Mouse (Mus musculus) monocyte, adult 5-6 weeks (primary cell): Measurements from ENCODE around the gene Olfr323. TPM values are rescaled to one million over a fixed set of nuclear protein-coding genes. Genes with fewer than 3 reads are reported as not detected.

Experiments
- ATAC-seq: fragments of 153-309, 156-312 bp; replicated peaks from 2 replicates; pipeline ENCODE4 v1.8.0; 2017; ENCODE audit warnings: mild to moderate bottlenecking; ENCODE audit not compliant: low TSS enrichment, insufficient number of reproducible peaks, severe bottlenecking, poor library complexity, low FRiP score
- total RNA-seq: library from RNA; stranded (forward); fragments of 200-1000, 200-491, 200-594 nt; gene quantifications from 3 replicates; pipeline ENCODE4 v1.2.3, GENCODE M21; 2017

Olfr323 gene
- total RNA-seq, 1 experiment from 2014 or later = not detected

GRCm38 (mm10) chr11:58606177-58606919 is 24.0 kb downstream of the Olfr323 start:
- ATAC-seq = no peak

GRCm38 (mm10) chr11:58605228-58605627 is 25.1 kb downstream of the Olfr323 start:
- ATAC-seq = no peak

- no peak for ATAC-seq
These were observed 25.6 kb downstream of the Olfr323 start for GRCm38 (mm10) chr11:58604688-58605087.

GRCm38 (mm10) chr11:58602800-58603560 is 27.3 kb downstream of the Olfr323 start:
- no peak for ATAC-seq

- no peak for ATAC-seq
These were observed 28.2 kb downstream of the Olfr323 start for GRCm38 (mm10) chr11:58602062-58602461.

- no peak for ATAC-seq
These were observed 32.5 kb downstream of the Olfr323 start for GRCm38 (mm10) chr11:58597837-58598236.

- no peak for ATAC-seq
These were observed 35.5 kb downstream of the Olfr323 start, which contains the start of gene Olfr324 for GRCm38 (mm10) chr11:58594814-58595213. TSS of gene Olfr324 (plus strand) at chr11:58595114.

GRCm38 (mm10) chr11:58588620-58589250 is 41.6 kb downstream of the Olfr323 start:
- no peak for ATAC-seq

GRCm38 (mm10) chr11:58587898-58588348 is 42.4 kb downstream of the Olfr323 start:
- ATAC-seq = no peak

- no peak for ATAC-seq
These were observed 51.7 kb downstream of the Olfr323 start for GRCm38 (mm10) chr11:58578636-58579035.

- no peak for ATAC-seq
These were observed 52.9 kb downstream of the Olfr323 start, which contains the start of gene Olfr325 for GRCm38 (mm10) chr11:58577430-58577829. TSS of gene Olfr325 (plus strand) at chr11:58577730.

Other genes with a start within 250 kb of the Olfr323 start
- gene 1810065E05Rik, start 209.4 kb downstream of the Olfr323 start, total RNA-seq = not detected in 3 replicates
- gene Gm12253, start 197.9 kb downstream of the Olfr323 start, total RNA-seq = not detected in 3 replicates
- not detected in 3 replicates for gene Lypd9, start 177.6 kb downstream of the Olfr323 start, total RNA-seq
- not detected in 3 replicates for gene Olfr30, start 168.2 kb downstream of the Olfr323 start, total RNA-seq
- gene Olfr332, start 137.9 kb downstream of the Olfr323 start, total RNA-seq = not detected in 3 replicates
- gene Olfr331, start 127.9 kb downstream of the Olfr323 start, total RNA-seq = not detected in 3 replicates
- gene Olfr330, start 95.7 kb downstream of the Olfr323 start, total RNA-seq = not detected in 3 replicates
- gene Olfr329-ps, start 84.1 kb downstream of the Olfr323 start, total RNA-seq = not detected in 3 replicates
- 0.43 TPM in 1 of 3 replicates, not detected in the others for gene Olfr328, start 74.9 kb downstream of the Olfr323 start, total RNA-seq
- not detected in 3 replicates for gene Olfr224, start 59.9 kb downstream of the Olfr323 start, total RNA-seq
- not detected in 3 replicates for gene Olfr325, start 52.8 kb downstream of the Olfr323 start, total RNA-seq
- not detected in 3 replicates for gene Olfr324, start 35.4 kb downstream of the Olfr323 start, total RNA-seq
- not detected in 3 replicates for gene 2210407C18Rik, start 14.4 kb downstream of the Olfr323 start, total RNA-seq
- not detected in 3 replicates for gene Trim58, start 10.0 kb upstream of the Olfr323 start, total RNA-seq
- gene Olfr322, start 28.3 kb upstream of the Olfr323 start, total RNA-seq = not detected in 3 replicates
- gene Olfr320, start 50.6 kb upstream of the Olfr323 start, total RNA-seq = not detected in 3 replicates
- not detected in 3 replicates for gene Olfr319, start 68.7 kb upstream of the Olfr323 start, total RNA-seq
- gene Olfr318, start 93.5 kb upstream of the Olfr323 start, total RNA-seq = not detected in 3 replicates
- gene Olfr317, start 108.7 kb upstream of the Olfr323 start, total RNA-seq = not detected in 3 replicates
- not detected in 3 replicates for gene Olfr316, start 122.2 kb upstream of the Olfr323 start, total RNA-seq
- not detected in 3 replicates for gene Olfr315, start 142.7 kb upstream of the Olfr323 start, total RNA-seq
- not detected in 3 replicates for gene Olfr314, start 152.5 kb upstream of the Olfr323 start, total RNA-seq
- not detected in 3 replicates for gene Fam183b, start 171.5 kb upstream of the Olfr323 start, total RNA-seq
- gene Olfr313, start 184.5 kb upstream of the Olfr323 start, total RNA-seq = not detected in 3 replicates
- not detected in 3 replicates for gene Olfr312, start 198.7 kb upstream of the Olfr323 start, total RNA-seq
- not detected in 3 replicates for gene Olfr311, start 208.8 kb upstream of the Olfr323 start, total RNA-seq
- 4.3 to 16.7 TPM (median 6.6 TPM) in 3 replicates for gene Gm12258, start 216.7 kb upstream of the Olfr323 start, total RNA-seq
- 3.4 to 10.0 TPM (median 3.9 TPM) in 3 replicates for gene 2810021J22Rik, start 236.7 kb upstream of the Olfr323 start, total RNA-seq